Mouse (Mus musculus): ENCODE measurements at regions not wholly inside any gene's neighbourhood (a gene's known extent, or its start where the extent isn't known, plus 50 kb on each side); places are given as distances from the start of the nearest gene placed in this dataset.
"Not testable (repeated sequence)": the region's sequence is repeated elsewhere in the genome, so short reads cannot be mapped to it uniquely, and the experiment has no call there.

DNA sequence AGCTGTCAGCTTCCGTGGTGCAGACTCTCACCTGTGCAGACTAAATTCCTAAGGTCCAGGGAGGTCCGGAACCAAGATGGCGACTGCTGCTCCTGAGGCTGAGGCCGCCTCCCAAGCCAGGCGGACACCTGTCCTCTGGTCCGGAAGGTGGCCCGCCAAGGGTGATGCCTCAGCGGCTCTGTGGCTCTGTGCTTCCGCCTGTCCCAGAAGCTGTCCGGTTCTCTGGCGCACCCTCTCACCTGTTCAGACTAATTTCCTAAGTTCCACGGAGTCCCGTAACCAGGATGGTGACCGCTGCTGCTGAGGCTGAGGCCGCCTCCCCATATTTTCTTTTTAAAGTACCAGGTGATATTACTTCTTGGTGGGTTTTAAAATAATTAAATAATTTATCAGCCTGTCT, 65.4 kb upstream of the B3galnt2 start:
- not testable (repeated sequence) for DNase-seq (ENCODE audit: extremely low spot score, low spot score)

DNA sequence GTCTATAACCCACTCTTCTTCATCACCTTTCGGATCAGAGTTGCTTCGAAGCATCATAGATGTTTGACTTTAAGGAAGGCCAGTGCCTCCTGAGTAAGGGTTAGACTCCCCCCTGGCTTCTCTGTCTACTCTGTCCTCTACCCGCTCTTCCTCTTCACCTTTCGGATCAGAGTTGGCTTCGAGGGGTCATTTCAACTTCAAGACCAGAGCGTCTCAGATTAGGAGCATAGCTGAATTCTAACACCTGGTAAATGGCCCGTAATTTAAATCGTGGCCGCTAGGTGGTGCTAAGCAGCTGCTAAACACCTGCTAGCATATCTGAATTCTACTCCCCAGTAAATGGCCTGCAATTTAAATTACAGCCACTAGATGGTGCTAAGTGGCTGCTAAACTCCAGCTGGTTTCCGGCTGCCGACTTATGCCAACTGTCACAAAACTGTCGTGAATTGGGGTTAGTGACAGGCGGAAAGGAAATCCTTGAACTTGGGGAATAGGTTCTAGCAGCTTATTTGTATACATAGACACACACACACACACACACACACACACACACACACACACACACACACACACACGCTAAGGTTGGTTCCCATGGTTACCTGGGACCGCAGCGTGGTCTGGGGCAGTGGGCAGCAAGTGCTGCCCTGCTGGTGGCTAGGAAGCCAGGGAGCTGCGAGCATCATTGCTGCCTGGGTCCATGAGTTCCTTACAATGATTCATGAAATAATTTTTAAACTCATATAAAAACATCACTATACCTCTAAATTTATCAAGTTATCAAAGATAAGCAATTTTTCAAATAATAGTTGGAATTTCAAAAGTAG, 64.8 kb upstream of the B3galnt2 start:
- peak; percentile 91 for DNase-seq (ENCODE audit: extremely low spot score, low spot score)

DNA sequence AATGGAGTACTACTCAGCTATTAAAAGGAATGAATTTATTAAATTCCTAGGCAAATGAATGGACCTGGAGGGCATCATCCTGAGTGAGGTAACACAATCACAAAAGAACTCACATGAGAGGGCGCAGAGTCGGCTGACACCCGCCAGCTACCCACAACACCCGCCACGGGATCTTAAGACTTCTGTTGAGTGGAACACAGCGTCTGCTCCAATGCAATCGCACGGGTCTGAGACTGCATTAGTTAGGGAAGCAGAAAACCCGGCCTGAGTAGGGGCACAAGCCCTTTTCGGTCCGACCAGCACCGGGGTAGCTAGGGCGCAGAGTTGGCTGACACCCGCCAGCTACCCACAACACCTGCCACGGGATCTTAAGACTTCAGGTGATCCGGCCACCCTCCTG, 52.1 kb upstream of the B3galnt2 start:
- DNase-seq (ENCODE audit: extremely low spot score, low spot score), result not testable (repeated sequence)

All from neural tube, embryonic 10.5 days (tissue).